Mouse (Mus musculus) adrenal gland, postnatal 14 days (tissue): ENCODE measurements around the gene Rcan2. TPM values are rescaled to one million over a fixed set of nuclear protein-coding genes. Genes with fewer than 3 reads are reported as not detected.
A peak's percentile ranks its signal among the peaks of the same experiment; 100 is the strongest.

Experiments
- DNase-seq: peaks from one replicate; pipeline ENCODE4 v3.0.0; 2021; ENCODE audit warnings: mixed read lengths
- total RNA-seq: library from RNA; stranded (reverse); gene quantifications from 2 replicates; pipeline ENCODE4 v1.2.3, GENCODE M21; 2021

The Rcan2 gene
- total RNA-seq, 1 experiment from 2014 or later: 4.3 TPM

DNA sequence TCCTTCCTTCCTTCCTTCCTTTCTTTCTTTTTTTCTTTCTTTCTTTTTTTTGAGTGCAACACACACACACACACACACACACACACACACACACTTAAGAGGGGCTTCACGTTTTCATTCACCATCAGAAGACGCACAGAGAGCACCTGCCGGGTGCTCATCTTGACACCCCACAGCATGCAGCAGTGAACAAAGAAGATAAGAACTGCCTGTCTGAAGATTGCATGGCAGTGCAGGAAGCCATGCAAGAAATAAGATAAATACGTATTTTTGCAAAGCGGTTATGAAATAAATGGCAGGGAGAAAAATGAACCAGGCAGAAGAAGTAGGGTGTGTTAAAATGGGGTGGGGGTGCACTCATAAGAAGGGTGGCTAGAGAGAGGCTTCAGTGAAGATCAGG lies 116.0 kb downstream of the Rcan2 start:
- DNase-seq: no peak

DNA sequence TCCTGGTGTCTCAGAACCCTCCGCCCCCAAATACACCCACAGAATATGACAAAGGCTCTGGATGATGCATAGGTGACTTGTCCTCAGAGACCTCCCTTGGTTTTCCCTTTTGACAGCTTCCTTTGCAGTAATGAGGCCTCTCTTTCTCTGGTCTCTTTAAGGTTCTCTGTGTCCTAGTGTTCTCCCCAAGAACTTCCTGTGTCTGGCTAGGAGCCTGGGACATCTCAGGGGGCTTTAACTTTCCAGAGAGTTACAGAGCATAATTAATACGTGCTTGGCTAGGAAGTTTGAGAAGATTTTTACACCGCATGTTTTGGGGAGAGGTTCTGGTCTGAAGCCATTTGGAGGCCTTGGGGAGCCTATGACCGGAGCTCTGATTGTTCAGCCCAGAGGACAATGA lies 128.7 kb downstream of the Rcan2 start:
- no peak for DNase-seq

GRCm38 (mm10) chr17:43931731-43932130 lies 130.6 kb downstream of the Rcan2 start:
- DNase-seq: no peak

DNA sequence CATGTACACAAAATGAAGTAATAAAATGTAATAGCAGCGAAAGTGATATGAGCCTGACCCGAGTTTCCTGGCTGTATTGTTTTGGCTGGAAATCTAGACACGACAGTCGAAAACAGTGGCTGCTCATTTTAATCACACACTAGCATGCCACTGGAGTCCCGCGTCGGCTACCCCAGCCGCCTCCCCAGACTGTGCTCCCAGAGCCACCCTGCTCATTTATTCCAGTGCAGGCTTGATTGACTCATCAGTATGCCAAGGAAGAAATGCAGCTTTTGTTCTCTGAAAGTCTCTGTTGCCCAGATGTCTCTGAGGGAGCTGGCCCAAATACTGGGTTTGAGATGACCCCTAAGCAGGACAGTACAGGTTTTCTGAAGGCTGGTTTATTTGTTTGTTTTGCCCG lies 132.9 kb downstream of the Rcan2 start:
- no peak for DNase-seq

- peak; percentile 8 for DNase-seq
Observed at GRCm38 (mm10) chr17:43952219-43952618, 151.1 kb downstream of the Rcan2 start.

- DNase-seq: peak; percentile 29
Observed at GRCm38 (mm10) chr17:43952661-43953534, 151.7 kb downstream of the Rcan2 start.

GRCm38 (mm10) chr17:43953535-43953918 lies 152.4 kb downstream of the Rcan2 start:
- no peak for DNase-seq

DNA sequence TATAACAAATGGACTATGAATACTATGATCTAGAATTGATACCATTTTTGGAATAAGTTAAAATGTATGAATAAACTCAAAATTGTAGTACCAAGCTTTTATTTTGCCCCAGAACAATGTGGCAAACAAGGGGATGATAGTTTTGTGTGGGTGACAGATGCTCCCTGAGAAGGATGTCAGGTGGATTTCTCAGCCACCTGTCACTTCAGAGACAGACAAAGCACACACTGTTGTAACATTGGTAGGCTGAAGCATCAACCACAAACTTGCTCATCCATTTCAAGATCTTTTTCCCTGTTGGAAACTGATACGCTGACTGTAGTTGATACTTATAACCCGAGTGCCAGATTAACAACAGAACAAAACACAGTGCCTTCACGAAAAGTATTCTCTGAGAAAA lies 158.6 kb downstream of the Rcan2 start:
- DNase-seq: no peak

- no peak for DNase-seq
Observed at GRCm38 (mm10) chr17:43969943-43970342, 168.8 kb downstream of the Rcan2 start.

GRCm38 (mm10) chr17:43977572-43977971 lies 176.4 kb downstream of the Rcan2 start:
- DNase-seq: no peak

DNA sequence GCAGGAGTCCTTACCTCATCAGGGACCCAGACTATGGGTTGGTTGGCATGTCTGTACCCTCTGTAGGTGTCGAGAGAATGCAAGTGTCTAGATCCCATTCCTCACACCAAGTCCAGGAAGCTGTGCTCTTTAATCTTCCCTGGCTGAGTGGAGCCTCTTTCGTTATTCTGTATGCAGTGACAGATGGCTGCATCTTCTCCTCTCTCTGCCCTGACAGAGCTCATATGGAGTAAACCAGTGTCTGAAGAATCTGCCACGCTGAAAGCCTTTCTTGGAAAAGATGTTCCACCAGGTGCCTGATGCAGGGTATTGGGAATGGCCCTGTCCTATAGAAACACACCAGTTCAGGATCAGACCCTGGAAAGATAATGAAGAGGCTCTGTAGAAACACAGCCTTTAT lies 178.8 kb downstream of the Rcan2 start:
- no peak for DNase-seq

DNA sequence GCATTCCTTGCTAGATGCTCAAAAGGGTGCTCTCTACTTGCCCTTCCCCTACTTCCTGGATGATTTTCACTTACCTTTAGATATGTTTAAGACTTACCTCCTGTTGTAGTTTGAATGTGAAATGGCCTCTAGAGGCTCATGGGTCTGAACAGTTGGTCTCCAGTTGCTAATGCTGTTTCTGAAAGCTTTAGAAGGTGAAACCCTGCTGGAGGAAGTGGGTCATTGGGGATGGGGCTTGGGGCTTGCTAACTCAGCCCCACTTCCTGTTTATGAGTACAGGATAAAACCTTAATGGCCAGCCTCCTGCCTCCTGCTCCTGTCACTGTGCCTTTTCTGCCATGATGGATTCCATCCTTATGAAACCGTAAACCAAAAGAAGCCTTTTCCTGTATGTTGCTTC lies 181.4 kb downstream of the Rcan2 start:
- no peak for DNase-seq

DNA sequence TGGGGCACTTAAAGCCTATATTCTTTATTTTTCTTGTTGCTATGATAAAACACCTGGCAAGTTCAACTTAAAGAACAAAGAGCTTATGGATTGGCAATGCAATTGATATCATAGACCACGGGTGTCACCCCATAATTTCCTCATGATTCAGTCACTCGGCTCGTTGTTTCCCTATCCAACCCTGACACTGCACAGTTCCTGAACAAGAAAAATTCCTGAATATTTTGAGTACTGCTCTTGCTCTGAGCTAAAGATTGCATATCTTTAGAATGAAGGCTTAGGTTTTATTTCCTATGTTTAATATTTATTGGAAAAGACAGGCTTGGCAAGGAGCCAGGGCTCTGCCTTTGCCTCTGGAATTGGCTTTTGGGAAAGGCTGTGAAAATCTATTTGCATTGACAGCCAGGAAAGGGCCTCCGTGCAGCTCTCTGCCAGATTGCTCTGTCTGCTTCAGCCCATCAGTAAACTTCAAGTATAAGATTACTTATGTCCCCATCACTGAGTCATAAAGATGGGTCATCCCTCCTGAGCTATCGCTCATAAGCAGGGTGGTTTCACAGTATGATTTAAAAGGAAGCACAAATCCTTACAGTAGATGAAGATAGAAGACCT lies 188.3 kb downstream of the Rcan2 start:
- DNase-seq: no peak

DNA sequence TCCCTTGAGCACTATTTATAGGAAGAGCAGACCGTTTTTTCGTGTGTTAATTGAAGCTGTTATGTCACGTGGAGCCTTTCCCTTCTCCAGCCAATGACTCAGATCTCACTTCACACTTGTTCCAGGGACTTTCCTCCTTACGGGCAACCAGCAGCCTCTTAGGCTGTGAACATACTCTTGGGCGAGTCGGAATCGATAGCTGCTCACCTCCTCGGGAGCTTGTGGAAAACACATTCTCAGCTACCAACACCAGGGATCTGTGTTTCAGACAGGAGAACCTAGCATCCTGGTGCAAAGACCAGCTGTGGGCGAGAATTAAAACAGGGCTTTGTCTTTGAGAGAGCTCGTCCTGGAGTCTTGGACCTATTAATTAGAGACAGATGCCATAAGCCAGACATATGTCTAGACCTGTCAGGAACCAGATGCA lies 189.8 kb downstream of the Rcan2 start:
- DNase-seq: no peak

- DNase-seq: no peak
Observed at GRCm38 (mm10) chr17:43994080-43994479, 192.9 kb downstream of the Rcan2 start.

- DNase-seq: no peak
Observed at GRCm38 (mm10) chr17:43997514-43997913, 196.4 kb downstream of the Rcan2 start.

DNA sequence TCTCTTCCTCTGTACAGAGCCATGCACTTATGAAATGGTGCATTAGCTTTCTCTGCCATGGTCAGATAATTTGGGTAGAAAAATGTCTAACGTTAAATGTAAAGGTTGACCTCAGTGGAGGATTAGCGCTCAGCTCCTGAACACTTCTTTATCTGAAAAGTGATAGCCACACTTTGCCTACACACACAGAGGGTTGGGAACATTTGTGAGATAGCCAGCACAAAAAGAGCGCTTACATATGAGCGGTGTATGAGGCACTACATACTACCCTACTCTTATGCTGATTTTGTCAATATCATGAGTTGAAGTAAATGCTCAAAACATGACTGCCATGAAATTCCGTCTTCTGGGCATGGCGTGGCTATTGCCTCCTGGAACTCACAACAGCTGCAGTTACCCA lies 196.9 kb downstream of the Rcan2 start:
- no peak for DNase-seq

GRCm38 (mm10) chr17:44004401-44004800 lies 203.2 kb downstream of the Rcan2 start:
- DNase-seq: no peak

DNA sequence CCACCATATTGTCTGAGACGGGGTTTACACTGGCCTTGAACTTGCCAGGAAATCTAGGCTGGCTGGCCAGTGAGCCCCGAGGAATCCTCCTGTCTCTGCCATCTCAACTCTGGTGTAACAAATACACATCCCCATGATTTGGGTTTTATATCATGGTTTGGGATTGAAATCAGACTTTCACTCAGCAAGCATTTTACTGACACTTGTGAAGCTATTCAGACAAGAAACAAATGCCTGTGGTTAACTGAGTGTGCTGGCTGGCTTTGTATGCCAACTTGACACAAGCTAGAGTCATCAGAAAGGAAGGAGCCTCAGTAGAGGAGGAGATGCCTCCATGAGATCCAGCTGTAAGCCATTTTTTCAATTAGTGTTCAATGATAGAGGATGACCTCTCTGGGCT lies 206.3 kb downstream of the Rcan2 start:
- no peak for DNase-seq

- no peak for DNase-seq
Observed at GRCm38 (mm10) chr17:44011917-44012316, 210.8 kb downstream of the Rcan2 start.

DNA sequence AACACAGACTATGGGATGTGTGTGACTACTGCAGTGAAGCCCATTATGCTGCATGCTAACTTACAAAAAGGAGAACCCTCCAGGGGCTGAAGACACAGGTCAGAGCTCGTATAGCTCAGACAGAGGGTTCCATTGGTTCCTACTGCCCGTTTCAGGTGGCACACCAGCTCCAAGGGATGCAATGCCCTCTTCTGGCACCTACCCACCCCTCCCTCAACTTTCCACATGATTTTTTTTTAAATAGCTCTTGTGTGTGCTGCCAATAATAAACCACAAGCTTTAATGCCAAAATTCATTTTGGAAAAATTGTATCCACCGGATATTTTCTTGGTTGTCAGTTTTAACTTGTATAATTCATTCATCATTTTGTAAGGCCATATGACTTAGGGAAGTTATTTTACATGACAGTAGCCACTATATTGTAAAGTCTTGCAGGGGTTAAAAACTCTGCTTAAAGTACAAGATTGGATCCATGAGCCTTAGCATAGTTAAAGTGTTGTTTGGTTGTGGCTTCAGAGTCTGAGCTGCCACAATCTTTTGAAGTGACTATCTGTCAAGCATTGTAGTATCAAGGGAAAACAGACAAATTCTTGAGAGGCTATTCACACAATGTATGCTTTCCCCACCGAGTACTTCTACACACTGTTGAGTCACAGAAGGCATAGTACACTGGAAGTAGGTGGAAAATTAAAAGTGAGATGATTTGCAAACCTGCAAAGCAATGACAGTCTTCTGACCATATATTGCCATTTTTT lies 212.8 kb downstream of the Rcan2 start:
- no peak for DNase-seq

- no peak for DNase-seq
Observed at GRCm38 (mm10) chr17:44016314-44016713, 215.2 kb downstream of the Rcan2 start.

DNA sequence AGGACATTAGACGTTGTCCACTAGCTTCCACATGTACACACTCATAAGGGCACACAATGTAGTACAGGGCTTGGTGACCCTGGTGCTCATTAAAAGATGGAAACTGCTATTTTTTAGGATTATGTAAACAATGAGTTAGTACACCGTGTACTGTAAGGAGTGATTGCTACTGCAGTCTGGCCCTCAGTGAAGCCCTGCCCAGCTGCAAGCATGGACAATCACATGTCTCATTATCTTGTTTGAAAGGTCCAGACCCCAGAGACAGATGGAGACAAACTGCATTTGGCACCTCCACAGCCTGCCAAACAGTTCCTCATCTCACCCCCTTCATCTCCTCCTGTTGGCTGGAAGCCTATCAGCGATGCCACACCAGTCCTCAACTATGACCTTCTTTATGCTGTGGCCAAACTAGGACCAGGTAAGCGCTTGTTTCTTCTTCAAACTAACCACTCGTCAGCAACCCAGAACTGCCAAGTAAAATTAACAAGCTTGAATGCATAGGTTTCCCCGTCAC lies 219.6 kb downstream of the Rcan2 start:
- DNase-seq: no peak
